Mouse (Mus musculus) cortical plate, adult 2 months (tissue): ENCODE results near the gene Rufy3. TPM values are rescaled to one million over a fixed set of nuclear protein-coding genes. Genes with fewer than 3 reads are reported as not detected.

Experiments used
- H3K27ac ChIP-seq: fragments of 200-500 bp; 2 replicates; pipeline ENCODE4 v1.5.1; 2012; ENCODE audit warnings: low read length, control low read depth, inconsistent platforms; ENCODE audit not compliant: insufficient read depth
- H3K4me1 ChIP-seq: fragments of 200-500 bp; 2 replicates; pipeline ENCODE4 v1.6.1; 2011; ENCODE audit warnings: low read length; ENCODE audit not compliant: control insufficient read depth, insufficient read depth
- H3K4me3 ChIP-seq: fragments of 200-500 bp; 2 replicates; pipeline ENCODE4 v1.5.1; 2011; ENCODE audit warnings: mild to moderate bottlenecking, low read length, control low read depth; ENCODE audit not compliant: insufficient read depth
- CTCF ChIP-seq: fragments of 200-500 bp; IDR thresholded peaks from 2 replicates; pipeline ENCODE4 v1.5.1; 2011; ENCODE audit warnings: mild to moderate bottlenecking, control low read depth, low read length; ENCODE audit not compliant: insufficient read depth; ENCODE audit errors: extremely low read depth
- POLR2A ChIP-seq: fragments of 200-500 bp; IDR thresholded peaks from 2 replicates; pipeline ENCODE4 v1.6.1; 2011; ENCODE audit warnings: mild to moderate bottlenecking, low read length, control low read depth; ENCODE audit not compliant: insufficient read depth; ENCODE audit errors: extremely low read depth
- polyA plus RNA-seq: library from polyadenylated mRNA; depleted of rRNA; stranded (reverse); fragments of >200 nt; gene quantifications from 2 replicates; pipeline ENCODE4 v1.2.3, GENCODE M21; 2012

The Rufy3 gene
- polyA plus RNA-seq, 1 experiment: 102 TPM

- Histone ChIP-seq H3K4me1 (peaks cover 1% of the 10 kb centered on the region; the same call in 1 of the 2 replicates), H3K27ac (no peak overlapping the region), H3K4me3 (no peak overlapping the region)
- no peak for TF ChIP-seq POLR2A
- no peak for TF ChIP-seq CTCF
Measured at GRCm38 (mm10) chr5:88593421-88594172, 28.8 kb downstream of the Rufy3 start.

GRCm38 (mm10) chr5:88594173-88594569 lies 29.3 kb downstream of the Rufy3 start:
- TF ChIP-seq CTCF: no peak
- TF ChIP-seq POLR2A: no peak
- Histone ChIP-seq H3K4me3 (no peak overlapping the region), H3K27ac (no peak overlapping the region), H3K4me1 (peaks cover 3% of the 10 kb centered on the region)

GRCm38 (mm10) chr5:88595537-88596455 lies 31.0 kb downstream of the Rufy3 start:
- Histone ChIP-seq H3K4me1 (peaks cover 7% of the 10 kb centered on the region), H3K27ac (no peak overlapping the region), H3K4me3 (no peak overlapping the region)
- TF ChIP-seq CTCF: no peak
- TF ChIP-seq POLR2A: no peak

GRCm38 (mm10) chr5:88598961-88599360 lies 34.1 kb downstream of the Rufy3 start:
- TF ChIP-seq CTCF: no peak
- no peak for TF ChIP-seq POLR2A
- peaks cover 6% of the 10 kb centered on the region for H3K4me1 ChIP-seq

GRCm38 (mm10) chr5:88602030-88602429 lies 37.2 kb downstream of the Rufy3 start:
- TF ChIP-seq POLR2A (no peak), CTCF (no peak)
- no peak overlapping the region for H3K27ac ChIP-seq

More at GRCm38 (mm10) chr5:88598961-88599360, 34.1 kb downstream of the Rufy3 start:
- Histone ChIP-seq H3K4me3 (no peak overlapping the region), H3K27ac (no peak overlapping the region)

GRCm38 (mm10) chr5:88602713-88603112 lies 37.9 kb downstream of the Rufy3 start:
- no peak for TF ChIP-seq POLR2A
- no peak for TF ChIP-seq CTCF
- Histone ChIP-seq H3K27ac (no peak overlapping the region), H3K4me3 (no peak overlapping the region), H3K4me1 (peaks cover 6% of the 10 kb centered on the region)

More at GRCm38 (mm10) chr5:88602030-88602429, 37.2 kb downstream of the Rufy3 start:
- Histone ChIP-seq H3K4me3 (no peak overlapping the region), H3K4me1 (peaks cover 6% of the 10 kb centered on the region)

GRCm38 (mm10) chr5:88604046-88604445 lies 39.2 kb downstream of the Rufy3 start:
- Histone ChIP-seq H3K4me1 (peaks cover 4% of the 10 kb centered on the region), H3K27ac (no peak overlapping the region), H3K4me3 (no peak overlapping the region)
- TF ChIP-seq CTCF (no peak), POLR2A (no peak)

GRCm38 (mm10) chr5:88604641-88605358 lies 40.0 kb downstream of the Rufy3 start:
- Histone ChIP-seq H3K27ac (no peak overlapping the region), H3K4me3 (no peak overlapping the region), H3K4me1 (peaks cover 2% of the 10 kb centered on the region)
- no peak for TF ChIP-seq POLR2A
- no peak for TF ChIP-seq CTCF

GRCm38 (mm10) chr5:88614129-88614528 lies 49.3 kb downstream of the Rufy3 start:
- TF ChIP-seq POLR2A (no peak), CTCF (no peak)
- no peak overlapping the region for H3K27ac ChIP-seq
- no peaks in the 10 kb centered on the region for H3K4me1 ChIP-seq
- no peak overlapping the region for H3K4me3 ChIP-seq

- TF ChIP-seq CTCF: no peak
- TF ChIP-seq POLR2A: no peak
- Histone ChIP-seq H3K27ac (no peak overlapping the region), H3K4me3 (no peak overlapping the region), H3K4me1 (no peaks in the 10 kb centered on the region)
Measured at GRCm38 (mm10) chr5:88616988-88617387, 52.1 kb downstream of the Rufy3 start.
